Mouse (Mus musculus) stomach, embryonic 14.5 days (tissue): ENCODE data around the gene Zscan26. TPM values are rescaled to one million over a fixed set of nuclear protein-coding genes. Genes with fewer than 3 reads are reported as not detected.
"Not testable (repeated sequence)": the region's sequence is repeated elsewhere in the genome, so short reads cannot be mapped to it uniquely, and the experiment has no call there.

Experiments
- ATAC-seq: fragments of 200-750 bp; cut with Nextera tagmentation; 2 replicates; pipeline ENCODE4 v1.8.0; 2017; ENCODE audit warnings: low read depth, moderate TSS enrichment; ENCODE audit not compliant: insufficient number of reproducible peaks, insufficient read depth, low FRiP score
- H3K27ac ChIP-seq: fragments of 300-500 bp; sonication (generic); 2 replicates; pipeline ENCODE4 v1.5.1; 2014; ENCODE audit warnings: mild to moderate bottlenecking, low read length, moderate library complexity, mixed read lengths
- H3K27me3 ChIP-seq: fragments of 300-500 bp; sonication (generic); 2 replicates; pipeline ENCODE4 v1.6.1; 2014; ENCODE audit warnings: low read length, control low read depth, mixed read lengths; ENCODE audit not compliant: control insufficient read depth, insufficient read depth
- H3K36me3 ChIP-seq: fragments of 300-500 bp; sonication (generic); 2 replicates; pipeline ENCODE4 v1.6.1; 2014; ENCODE audit warnings: mild to moderate bottlenecking, control low read depth, low read length, moderate library complexity, mixed read lengths; ENCODE audit not compliant: control insufficient read depth, insufficient read depth
- H3K4me1 ChIP-seq: fragments of 300-500 bp; sonication (generic); 2 replicates; pipeline ENCODE4 v1.6.1; 2014; ENCODE audit warnings: low read length, control low read depth, mixed read lengths; ENCODE audit not compliant: control insufficient read depth, insufficient read depth
- H3K4me2 ChIP-seq: fragments of 300-500 bp; sonication (generic); replicated peaks from 2 replicates; pipeline ENCODE4 v1.6.1; 2014; ENCODE audit warnings: low read depth, low read length, control low read depth
- H3K4me3 ChIP-seq: fragments of 300-500 bp; sonication (generic); 2 replicates; pipeline ENCODE4 v1.5.1; 2014; ENCODE audit warnings: low read depth, low read length, control low read depth
- H3K9ac ChIP-seq: fragments of 300-500 bp; sonication (generic); replicated peaks from 2 replicates; pipeline ENCODE4 v1.6.1; 2014; ENCODE audit warnings: low read depth, mild to moderate bottlenecking, control low read depth, low read length, moderate library complexity, mixed read lengths
- H3K9me3 ChIP-seq: fragments of 300-500 bp; sonication (generic); 2 replicates; pipeline ENCODE4 v1.6.1; 2016; ENCODE audit warnings: low read depth, low read length, control low read depth; ENCODE audit not compliant: control insufficient read depth
- WGBS: fragments of 180-500 bp; shearing (Covaris S2); extraction: QIAGEN DNeasy Blood & Tissue Kit; methylation state at CpG from one replicate; pipeline ENCODE4 v1.1.7; 2014; 5-methylcytosine and 5-hydroxymethylcytosine counted together
- polyA plus RNA-seq: library from polyadenylated mRNA; unstranded; fragments of >200 nt; fragmentation: Nextera tagmentation; extraction: Ambion mirVana; gene quantifications from 2 replicates; pipeline ENCODE4 v1.2.1, GENCODE M21; 2014

The Zscan26 gene
- 32.6 and 35.8 TPM in 2 replicates for polyA plus RNA-seq

DNA sequence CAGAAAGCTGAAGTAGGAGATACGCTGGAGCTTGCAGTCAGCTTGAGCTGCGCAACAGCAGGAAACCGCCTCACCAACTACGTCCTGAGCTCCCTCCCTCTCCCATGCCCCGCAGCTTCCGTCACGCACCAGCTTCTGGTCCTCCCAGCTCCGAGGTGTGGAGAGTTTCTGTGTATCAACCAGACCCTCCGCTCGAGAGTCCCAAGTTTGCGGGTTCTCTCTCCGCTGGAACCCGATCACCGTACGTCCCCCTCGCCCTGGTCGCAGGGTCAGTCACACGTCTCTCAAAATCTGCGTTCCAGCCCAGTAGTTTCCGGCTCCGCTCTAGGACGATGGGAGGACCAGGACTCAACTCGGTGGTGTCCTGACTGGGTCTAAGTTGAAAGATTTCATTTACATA, at the start of gene Zscan26:
TSS of gene Zscan26 (minus strand) at position 282 of the 400 bp plus-strand sequence.
- under 1% methylated on average over 23 of the region's 23 CpGs for whole genome bisulfite sequencing
- peaks cover 3% of the 10 kb centered on the region; the same call in 1 of the 2 replicates for H3K4me1 ChIP-seq
- ATAC-seq = peak; percentile 87

DNA sequence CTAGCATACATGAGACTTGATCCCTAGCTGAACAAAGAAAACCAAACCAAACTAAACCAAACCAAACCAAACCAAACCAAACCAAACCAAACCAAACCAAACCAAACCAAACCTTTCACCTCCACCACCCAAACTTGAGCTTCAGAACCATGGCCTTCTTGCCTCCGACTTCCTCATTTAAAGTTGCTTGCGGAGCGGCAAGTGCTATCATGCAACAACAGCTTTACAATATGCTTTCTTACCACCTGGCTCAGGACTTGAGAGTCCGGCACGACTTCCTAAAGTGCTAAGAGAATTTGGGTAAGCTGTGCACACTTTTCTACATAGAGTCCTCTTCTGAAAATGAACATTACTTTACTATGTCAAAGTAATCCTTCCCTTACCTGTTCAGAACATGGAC, 48.8 kb upstream of the Zscan26 start:
- Histone ChIP-seq H3K27me3 (no peaks in the 10 kb centered on the region), H3K9me3 (no peaks in the 10 kb centered on the region), H3K4me1 (no peaks in the 10 kb centered on the region), H3K36me3 (no peaks in the 10 kb centered on the region), H3K4me3 (no peak overlapping the region), H3K9ac (no peak overlapping the region), H3K4me2 (no peak overlapping the region), H3K27ac (no peak overlapping the region)
- 89% methylated on average over 5 of the region's 5 CpGs for WGBS
- no peak for ATAC-seq

More for the DNA sequence above, at the start of gene Zscan26:
- peak within 1 kb of the TSS; percentile 55 for H3K9ac ChIP-seq
- H3K36me3 ChIP-seq = peaks cover 4% of the 10 kb centered on the region; the same call in 1 of the 2 replicates
- H3K27me3 ChIP-seq = no peaks in the 10 kb centered on the region
- H3K27ac ChIP-seq = peak within 1 kb of the TSS; percentile 77
- H3K4me2 ChIP-seq = peak within 1 kb of the TSS; percentile 61
- peak within 1 kb of the TSS; percentile 51 for H3K4me3 ChIP-seq
- no peaks in the 10 kb centered on the region for H3K9me3 ChIP-seq

DNA sequence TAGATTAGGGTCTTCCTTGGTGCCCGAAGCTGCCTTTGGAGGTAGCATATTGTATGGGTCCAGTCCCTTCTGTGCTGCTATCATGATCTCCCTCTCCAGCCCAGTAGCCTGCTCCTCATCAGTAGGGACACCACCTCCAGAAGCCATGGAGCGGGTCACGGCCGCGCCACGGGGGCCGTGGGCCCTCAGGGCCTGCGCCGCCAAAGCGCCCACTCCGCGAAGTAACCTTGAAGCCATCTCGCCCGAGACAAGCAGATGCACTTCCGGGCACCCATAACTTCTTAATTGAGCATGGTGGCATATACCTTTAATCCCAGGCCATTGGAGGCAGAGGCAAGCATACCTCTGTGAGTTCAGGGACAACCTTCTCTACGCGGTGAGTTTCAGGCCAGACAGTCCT, 47.7 kb upstream of the Zscan26 start, which contains the start of gene Gm11273:
TSS of gene Gm11273 (minus strand) at position 237 of the 400 bp plus-strand sequence.
- H3K4me2 ChIP-seq, H3K4me3 ChIP-seq, ATAC-seq, H3K9me3 ChIP-seq, H3K4me1 ChIP-seq, H3K27me3 ChIP-seq, H3K9ac ChIP-seq, H3K27ac ChIP-seq, H3K36me3 ChIP-seq: not testable (repeated sequence)
- WGBS = 94% methylated on average over 17 of the region's 17 CpGs

DNA sequence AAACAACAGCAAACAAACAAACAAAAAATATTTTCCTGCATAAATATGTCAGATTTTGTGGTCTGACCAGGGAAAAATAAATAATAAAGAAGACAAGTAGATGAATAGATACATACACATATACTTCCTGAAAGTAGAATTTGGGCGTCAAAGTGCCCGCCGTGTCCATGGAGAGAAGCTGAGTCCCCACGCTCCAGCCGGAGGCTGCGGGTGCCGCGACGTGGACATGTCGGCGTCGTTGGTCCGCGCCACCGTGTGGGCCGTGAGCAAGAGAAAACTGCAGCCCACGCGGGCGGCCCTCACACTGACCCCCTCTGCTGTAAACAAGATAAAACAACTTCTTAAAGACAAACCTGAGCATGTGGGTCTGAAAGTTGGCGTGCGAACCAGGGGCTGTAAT, 41.5 kb upstream of the Zscan26 start, which contains the start of gene AK157302:
TSS of gene AK157302 (plus strand) at position 144 of the 400 bp plus-strand sequence.
- Histone ChIP-seq H3K9me3 (no peaks in the 10 kb centered on the region), H3K4me1 (no peaks in the 10 kb centered on the region), H3K36me3 (no peaks in the 10 kb centered on the region), H3K27ac (no peak within 1 kb of the TSS), H3K9ac (no peak within 1 kb of the TSS), H3K4me3 (no peak within 1 kb of the TSS), H3K4me2 (no peak within 1 kb of the TSS), H3K27me3 (no peaks in the 10 kb centered on the region)
- WGBS = 93% methylated on average over 21 of the region's 21 CpGs
- ATAC-seq = no peak

DNA sequence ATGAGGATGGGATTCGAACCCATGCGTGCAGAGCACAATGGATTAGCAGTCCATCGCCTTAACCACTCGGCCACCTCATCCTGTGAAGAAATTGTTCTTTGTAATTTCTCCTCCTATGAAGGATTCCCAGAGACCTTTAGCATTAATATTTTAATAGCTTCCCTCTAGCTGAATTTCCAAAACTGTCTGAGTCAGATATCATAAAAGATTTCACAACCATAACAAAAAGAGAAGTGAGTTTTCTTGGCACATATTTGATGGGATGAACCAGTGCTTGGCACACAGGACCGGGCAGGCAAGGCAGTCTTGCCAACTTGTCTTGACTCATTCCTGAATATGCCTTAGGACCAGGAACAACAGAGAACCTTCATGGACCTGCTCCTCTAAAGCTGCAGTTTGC, 39.3 kb upstream of the Zscan26 start:
- Histone ChIP-seq H3K4me2 (no peak overlapping the region), H3K9ac (no peak overlapping the region), H3K9me3 (no peaks in the 10 kb centered on the region), H3K4me1 (no peaks in the 10 kb centered on the region), H3K27me3 (no peaks in the 10 kb centered on the region), H3K36me3 (no peaks in the 10 kb centered on the region), H3K4me3 (no peak overlapping the region), H3K27ac (no peak overlapping the region)
- WGBS = 94% methylated on average over 5 of the region's 5 CpGs
- no peak for ATAC-seq

DNA sequence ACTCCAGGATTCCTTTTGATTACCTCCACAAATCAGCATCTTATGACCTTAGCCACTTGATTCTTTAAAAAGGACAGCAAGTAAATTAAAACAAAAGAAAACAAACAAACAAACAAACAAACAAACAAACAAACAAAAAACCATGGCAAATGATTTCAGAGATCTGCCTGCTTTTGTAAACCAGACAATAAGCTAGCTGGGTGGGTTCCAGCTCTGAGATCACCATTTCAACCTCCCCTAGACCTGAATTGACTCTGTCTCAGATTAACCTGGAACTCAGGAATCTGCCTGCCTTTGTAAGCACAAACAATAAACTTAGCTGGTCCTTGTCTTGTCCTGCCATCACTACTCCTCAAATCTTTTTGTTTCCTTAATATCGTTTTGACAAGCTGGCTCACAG, 33.4 kb upstream of the Zscan26 start:
- ATAC-seq = no peak
- Histone ChIP-seq H3K4me1 (no peaks in the 10 kb centered on the region), H3K27me3 (no peaks in the 10 kb centered on the region), H3K9ac (no peak overlapping the region), H3K9me3 (no peaks in the 10 kb centered on the region; the same call in 1 of the 2 replicates), H3K27ac (no peak overlapping the region), H3K4me3 (no peak overlapping the region), H3K36me3 (peaks cover 6% of the 10 kb centered on the region), H3K4me2 (no peak overlapping the region)
- 85% methylated on average over 1 of the region's 1 CpGs for WGBS

DNA sequence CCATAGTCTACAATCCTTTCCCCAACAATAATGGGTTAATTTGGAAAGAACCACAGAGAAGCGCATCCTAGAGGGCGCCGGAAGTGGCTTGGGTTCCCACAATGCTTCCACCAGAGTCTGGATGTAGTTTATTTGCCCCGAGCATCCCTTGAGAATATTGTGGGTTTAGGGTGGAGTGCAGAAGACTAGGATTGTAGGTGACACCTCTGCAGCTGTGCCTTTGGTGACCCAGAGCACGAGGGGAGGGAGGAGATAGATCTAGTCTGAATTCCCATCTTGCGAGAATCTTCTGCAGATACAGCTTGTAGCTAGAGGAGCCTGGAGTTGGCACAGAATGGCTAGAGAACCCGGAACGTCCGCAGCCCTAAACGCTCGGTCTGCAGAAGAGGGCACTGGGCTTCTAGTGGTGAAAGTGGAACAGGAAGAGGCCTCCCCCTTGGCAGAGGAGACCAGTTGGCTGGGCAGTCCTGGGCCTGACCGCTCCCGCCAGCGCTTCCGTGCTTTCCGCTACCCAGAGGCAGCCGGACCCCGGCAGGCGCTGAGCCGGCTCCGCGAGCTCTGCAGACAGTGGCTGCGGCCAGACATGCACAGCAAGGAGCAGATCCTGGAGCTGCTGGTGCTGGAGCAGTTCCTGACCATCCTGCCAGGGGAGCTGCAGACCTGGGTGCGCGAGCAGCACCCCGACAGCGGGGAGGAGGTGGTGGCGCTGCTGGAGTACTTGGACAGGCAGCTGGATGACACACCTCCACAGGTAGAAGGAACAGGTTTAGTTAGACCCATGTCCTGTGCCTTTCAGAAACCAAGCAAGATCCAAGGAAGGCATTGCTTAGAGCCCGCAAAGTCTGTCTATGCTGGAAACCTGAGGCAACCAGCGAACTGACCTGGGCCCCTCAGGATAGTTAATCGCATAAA, 25.5 kb upstream of the Zscan26 start, which contains the start of the genes Zkscan4 and Gm10065:
TSS of gene Zkscan4 (plus strand) at position 149 of the 912 bp plus-strand sequence.
TSS of gene Gm10065 (minus strand) at position 683 of the 912 bp plus-strand sequence.
- Histone ChIP-seq H3K4me3 (peak within 1 kb of the TSS; percentile 44), H3K4me2 (peak within 1 kb of the TSS; percentile 53), H3K27ac (peak within 1 kb of the TSS; percentile 53; the same call in 1 of the 2 replicates), H3K9ac (peak within 1 kb of the TSS; percentile 34; the same call in 1 of the 2 replicates)
- peak; percentile 74; the same call in 1 of the 2 replicates for ATAC-seq
- H3K27me3 ChIP-seq, H3K36me3 ChIP-seq, H3K4me1 ChIP-seq, H3K9me3 ChIP-seq: not testable (repeated sequence)
- 4% methylated on average over 31 of the region's 31 CpGs for WGBS

DNA sequence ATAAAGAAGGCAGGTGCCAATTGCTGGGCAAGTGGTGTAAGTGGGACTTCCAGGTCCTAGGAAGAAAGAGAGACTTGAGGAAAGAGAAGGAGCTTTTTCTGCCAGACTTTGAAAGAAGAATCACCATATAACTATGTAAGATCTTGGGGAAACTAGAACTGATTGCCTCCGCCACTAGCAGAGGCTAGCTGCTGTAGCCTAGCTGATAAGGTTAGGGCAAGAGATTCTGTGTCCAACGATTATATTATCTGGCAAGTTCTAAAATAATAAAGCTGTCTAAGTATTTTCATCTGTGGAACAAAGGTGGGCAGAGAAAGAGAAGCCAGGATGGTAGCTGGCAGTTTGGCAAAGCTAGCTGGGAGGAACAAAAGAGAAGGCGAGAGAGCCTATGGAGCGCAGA, 18.9 kb upstream of the Zscan26 start:
- Histone ChIP-seq H3K4me1 (no peaks in the 10 kb centered on the region), H3K27ac (no peak overlapping the region), H3K9ac (no peak overlapping the region), H3K9me3 (no peaks in the 10 kb centered on the region), H3K4me3 (no peak overlapping the region), H3K27me3 (no peaks in the 10 kb centered on the region), H3K4me2 (no peak overlapping the region), H3K36me3 (no peaks in the 10 kb centered on the region)
- no peak for ATAC-seq
- 35% methylated on average over 4 of the region's 4 CpGs for WGBS
